Comparison of ENCODE assay signal across 20 mouse cellular contexts in the genomic region with DNA sequence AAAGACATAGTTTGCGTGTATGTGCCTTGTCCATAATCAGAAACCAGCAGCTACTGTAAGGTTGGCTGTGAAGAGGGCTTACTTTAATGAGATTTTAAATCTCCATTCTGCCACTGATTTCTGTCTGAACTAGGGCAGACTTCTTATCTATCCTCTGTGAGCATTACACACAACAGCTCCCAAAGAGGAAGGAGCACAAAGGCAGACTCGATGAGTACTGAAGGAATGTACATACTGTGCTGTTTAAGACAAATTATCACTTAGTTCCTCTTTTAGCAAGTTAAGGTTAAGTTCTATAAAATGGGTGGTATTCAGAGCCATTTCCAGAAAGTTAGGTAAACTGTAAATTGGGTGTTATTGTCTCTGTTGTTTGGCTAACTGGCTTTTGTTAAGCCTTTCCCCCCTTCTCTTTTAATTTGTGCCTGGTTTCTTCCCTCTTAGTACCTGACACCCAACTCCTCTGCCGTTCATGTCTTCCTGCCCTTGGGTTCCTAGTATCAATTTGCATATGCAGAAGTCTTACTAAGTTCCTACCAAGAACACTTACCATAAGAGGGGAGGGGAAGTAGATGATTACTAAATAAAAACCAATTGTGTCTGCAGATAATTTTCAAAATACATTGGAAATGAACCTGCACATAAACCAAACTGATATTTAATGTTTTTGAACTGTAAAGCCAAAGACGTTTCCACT. TPM values are rescaled to one million over a fixed set of nuclear protein-coding genes. Genes with fewer than 3 reads are reported as not detected.
DNase-seq lines count a peak whose midpoint lies in the region; ATAC-seq and TF ChIP-seq lines count a peak whose summit lies in the region.
"Had no signal": no experiment of that assay in that cellular context is flagged by ENCODE, and none has a peak within 500 bp of the region (broad histone marks: within the 10 kb centered on the region; RNA-seq: fewer than 3 reads in every experiment).

No protein-coding gene starts in this region.

- POLR2A ChIA-PET in Patski (lab: Charles Lee), result no interaction called here

- H3K4me1 ChIP-seq in spleen, adult 2 months (ENCODE audit: control insufficient read depth, insufficient read depth, insufficient read length), result no peaks in the 10 kb centered on the region
- no peaks in the 10 kb centered on the region for H3K4me1 ChIP-seq in hindbrain, embryonic 10.5 days (replicated peaks)
- H3K4me1 ChIP-seq in embryonic facial prominence, embryonic 10.5 days, result 0 out of 2 replicates have a peak, but pooled peaks cover under 1% of the 10 kb centered on the region
- H3K4me1 ChIP-seq: heart, embryonic 12.5 days; midbrain, embryonic 10.5 days; neural tube, embryonic 12.5 days had no signal

- 22% methylated on average over 4 of the region's 4 CpGs for WGBS in spleen, adult 2 months
- 74% methylated on average over 4 of the region's 4 CpGs for WGBS in hindbrain, embryonic 10.5 days
- 67% methylated on average over 4 of the region's 4 CpGs for WGBS in embryonic facial prominence, embryonic 10.5 days

- no peak for DNase-seq in spleen, adult 2 months (ENCODE audit: low read depth in 1 of 2, low spot score in 2 of 2)
- no peak for DNase-seq in spleen, postnatal 14 days (ENCODE audit: low spot score in 2 of 2)
- DNase-seq in Patski (ENCODE audit: low read depth, low spot score), result no peak
- DNase-seq in cerebellum, adult 18-20 months, result no peak
- DNase-seq in hindbrain, embryonic 10.5 days (ENCODE audit: low spot score), result no peak
- no peak for DNase-seq in embryonic facial prominence, embryonic 10.5 days (ENCODE audit: low spot score)
- no peak for DNase-seq in cerebellum, postnatal 36 days
- DNase-seq: cerebellum, postnatal 14 days; heart, postnatal 36 days; kidney, adult 9 months; kidney, postnatal 4 days; lung, postnatal 10 days had no signal

- peak overlapping the region; percentile 62; the same call in 1 of the 2 replicates for H3K27ac ChIP-seq in spleen, adult 2 months (ENCODE audit: insufficient read depth, low read length)
- no peak overlapping the region for H3K27ac ChIP-seq in hindbrain, embryonic 10.5 days
- H3K27ac ChIP-seq in embryonic facial prominence, embryonic 10.5 days (replicated peaks), result no peak overlapping the region
- H3K27ac ChIP-seq: limb, embryonic 12.5 days; liver, embryonic 14.5 days; midbrain, embryonic 10.5 days; neural tube, embryonic 12.5 days had no signal

- no peak; the same call in 1 of the 2 replicates for TF ChIP-seq POLR2A in spleen, adult 2 months (IDR thresholded peaks at IDR 0.05; ENCODE audit: low read depth, low read length)

- CTCF ChIA-PET in Patski (lab: Charles Lee), result interaction anchor here (0.8 to 1.4 kb wide), 2 partner anchors 12 to 61 kb away, joined by 3 read pairs; no protein-coding TSS in a partner anchor

- in situ Hi-C loops in Patski (cut with MboI; ENCODE audit: low pct_unique_long_range_greater_than_20kb), result no loop called here

- no peaks in the 10 kb centered on the region for H3K27me3 ChIP-seq in spleen, adult 2 months (ENCODE audit: control insufficient read depth, insufficient read depth, low read length)
- no peaks in the 10 kb centered on the region for H3K27me3 ChIP-seq in Patski
- H3K27me3 ChIP-seq in hindbrain, embryonic 10.5 days (ENCODE audit: insufficient read depth, poor library complexity, severe bottlenecking), result peaks cover 5% of the 10 kb centered on the region; the same call in 1 of the 2 replicates
- no peaks in the 10 kb centered on the region for H3K27me3 ChIP-seq in embryonic facial prominence, embryonic 10.5 days (replicated peaks; ENCODE audit: low read depth, poor library complexity, severe bottlenecking)
- H3K27me3 ChIP-seq: heart, embryonic 12.5 days; limb, embryonic 12.5 days had no signal

- no peak overlapping the region for H3K4me3 ChIP-seq in spleen, adult 2 months (ENCODE audit: extremely low read depth, insufficient read depth, insufficient read length)
- no peak overlapping the region for H3K4me3 ChIP-seq in hindbrain, embryonic 10.5 days
- no peak overlapping the region for H3K4me3 ChIP-seq in embryonic facial prominence, embryonic 10.5 days
- H3K4me3 ChIP-seq: heart, embryonic 12.5 days; limb, embryonic 12.5 days; midbrain, embryonic 10.5 days; neural tube, embryonic 12.5 days had no signal

- H3K36me3 ChIP-seq in spleen, adult 2 months (ENCODE audit: control insufficient read depth, insufficient read depth, low read length), result peaks cover 12% of the 10 kb centered on the region
- H3K36me3 ChIP-seq in hindbrain, embryonic 10.5 days, result peaks cover 28% of the 10 kb centered on the region
- peaks cover 29% of the 10 kb centered on the region for H3K36me3 ChIP-seq in embryonic facial prominence, embryonic 10.5 days (replicated peaks)

- no peaks in the 10 kb centered on the region for H3K9me3 ChIP-seq in hindbrain, embryonic 10.5 days
- H3K9me3 ChIP-seq in embryonic facial prominence, embryonic 10.5 days, result no peaks in the 10 kb centered on the region
- H3K9me3 ChIP-seq: heart, embryonic 12.5 days; limb, embryonic 12.5 days; midbrain, embryonic 10.5 days; neural tube, embryonic 12.5 days had no signal

- ATAC-seq in Patski, result peak; percentile 21
- ATAC-seq in inflammation-experienced regulatory T-cells, adult 6 months, result peak; percentile 75
- ATAC-seq: forebrain, embryonic 16.5 days had no signal

- TF ChIP-seq CTCF in spleen, adult 2 months (IDR thresholded peaks at IDR 0.05; ENCODE audit: extremely low read depth, insufficient read depth, insufficient read length, insufficient replicate concordance), result no peak
- no peak for TF ChIP-seq CTCF in Patski (IDR thresholded peaks at IDR 0.05)

RNA-seq across cellular contexts. Expression of gene Matn3, which starts 5.9 kb away (rescaled TPM):
- 0.04 TPM in 1 of 2 replicates, not detected in the other for polyA plus RNA-seq in spleen, adult 2 months (2012; rRNA removed)
- polyA plus RNA-seq in Patski (2021), result 0.17 TPM
- polyA plus RNA-seq in inflammation-experienced regulatory T-cells, adult 6 months (2017; shearing (Covaris generic)), result not detected
- 2.5 and 3.7 TPM in 2 replicates for polyA plus RNA-seq in hindbrain, embryonic 10.5 days (2016; fragmentation: Nextera tagmentation; extraction: Ambion mirVana)
- 3.0 and 3.3 TPM in 2 replicates for polyA plus RNA-seq in embryonic facial prominence, embryonic 10.5 days (2016; fragmentation: Nextera tagmentation; extraction: Ambion mirVana)
- polyA plus RNA-seq: gonadal fat pad, adult 2 months had no signal

RNA-seq across cellular contexts. Expression of gene Laptm4a, which starts 20.4 kb away (rescaled TPM):
- polyA plus RNA-seq in spleen, adult 2 months (2012; rRNA removed), result 81.9 and 88.2 TPM in 2 replicates
- polyA plus RNA-seq in Patski (2021), result 550 TPM
- polyA plus RNA-seq in inflammation-experienced regulatory T-cells, adult 6 months (2017; shearing (Covaris generic)), result 100 to 1,000 TPM; 117 to 185 (median 137) TPM
- 130 and 147 TPM in 2 replicates for polyA plus RNA-seq in hindbrain, embryonic 10.5 days (2016; fragmentation: Nextera tagmentation; extraction: Ambion mirVana)
- 170 and 196 TPM in 2 replicates for polyA plus RNA-seq in embryonic facial prominence, embryonic 10.5 days (2016; fragmentation: Nextera tagmentation; extraction: Ambion mirVana)

RNA-seq across cellular contexts. Expression of gene Wdr35, which starts 31.8 kb away (rescaled TPM):
- polyA plus RNA-seq in spleen, adult 2 months (2012; rRNA removed), result 0.32 and 0.36 TPM in 2 replicates
- polyA plus RNA-seq in Patski (2021), result 41.7 TPM
- polyA plus RNA-seq in inflammation-experienced regulatory T-cells, adult 6 months (2017; shearing (Covaris generic)), result 1 to 10 TPM; 2.8 to 3.1 (median 2.9) TPM
- 21.1 and 22.9 TPM in 2 replicates for polyA plus RNA-seq in hindbrain, embryonic 10.5 days (2016; fragmentation: Nextera tagmentation; extraction: Ambion mirVana)
- 21.3 and 21.4 TPM in 2 replicates for polyA plus RNA-seq in embryonic facial prominence, embryonic 10.5 days (2016; fragmentation: Nextera tagmentation; extraction: Ambion mirVana)
